Mouse (Mus musculus): ENCODE measurements at regions not wholly inside any gene's neighbourhood (a gene's known extent, or its start where the extent isn't known, plus 50 kb on each side); places are given as distances from the start of the nearest gene placed in this dataset.
"Not testable (repeated sequence)": the region's sequence is repeated elsewhere in the genome, so short reads cannot be mapped to it uniquely, and the experiment has no call there.

GRCm38 (mm10) chr5:109842186-109842978 is 80.8 kb upstream of the Gm15446 start:
- not testable (repeated sequence) for H3K27ac ChIP-seq; ATAC-seq; H3K36me3 ChIP-seq; H3K9me3 ChIP-seq (replicated peaks); H3K4me2 ChIP-seq; H3K27me3 ChIP-seq (replicated peaks); H3K9ac ChIP-seq; H3K4me3 ChIP-seq; H3K4me1 ChIP-seq
- 73% methylated on average over 7 of the region's 7 CpGs for WGBS (ENCODE audit: insufficient replicate concordance)

GRCm38 (mm10) chr5:109844236-109844635 is 79.0 kb upstream of the Gm15446 start:
- not testable (repeated sequence) for H3K27ac ChIP-seq; H3K9me3 ChIP-seq (replicated peaks); H3K27me3 ChIP-seq (replicated peaks); H3K36me3 ChIP-seq; H3K4me1 ChIP-seq; ATAC-seq
- Histone ChIP-seq H3K4me2 (peak overlapping the region; percentile 67), H3K4me3 (peak overlapping the region; percentile 57), H3K9ac (peak overlapping the region; percentile 65)
- WGBS (ENCODE audit: insufficient replicate concordance) = 72% methylated on average over 2 of the region's 2 CpGs

- H3K9ac ChIP-seq = peak overlapping the region; percentile 65
- H3K4me3 ChIP-seq = peak overlapping the region; percentile 57
- peak overlapping the region; percentile 67 for H3K4me2 ChIP-seq
- no peaks in the 10 kb centered on the region for H3K9me3 ChIP-seq (replicated peaks)
- H3K36me3 ChIP-seq = no peaks in the 10 kb centered on the region
- no peak overlapping the region for H3K27ac ChIP-seq
- H3K27me3 ChIP-seq (replicated peaks) = no peaks in the 10 kb centered on the region
- 0 out of 2 replicates have a peak, but pooled peaks cover 5% of the 10 kb centered on the region for H3K4me1 ChIP-seq
- WGBS (ENCODE audit: insufficient replicate concordance) = 2% methylated on average over 15 of the region's 15 CpGs
- peak; percentile 98 for ATAC-seq
Observed at GRCm38 (mm10) chr5:109844753-109845186, 78.4 kb upstream of the Gm15446 start.

- not testable (repeated sequence) for H3K27ac ChIP-seq; H3K4me3 ChIP-seq; H3K27me3 ChIP-seq (replicated peaks); ATAC-seq; H3K9ac ChIP-seq; H3K36me3 ChIP-seq; H3K4me2 ChIP-seq; H3K9me3 ChIP-seq (replicated peaks); H3K4me1 ChIP-seq
Observed at GRCm38 (mm10) chr5:109851225-109851624, 72.0 kb upstream of the Gm15446 start.

GRCm38 (mm10) chr5:109860402-109860801 is 62.8 kb upstream of the Gm15446 start:
- no peak overlapping the region for H3K4me2 ChIP-seq
- no peak overlapping the region for H3K9ac ChIP-seq
- no peaks in the 10 kb centered on the region for H3K9me3 ChIP-seq (replicated peaks)
- H3K4me1 ChIP-seq = no peaks in the 10 kb centered on the region
- H3K4me3 ChIP-seq = no peak overlapping the region
- no peak overlapping the region for H3K27ac ChIP-seq
- no peak for ATAC-seq
- no peaks in the 10 kb centered on the region for H3K36me3 ChIP-seq
- no peaks in the 10 kb centered on the region for H3K27me3 ChIP-seq (replicated peaks)
- 61% methylated on average over 4 of the region's 4 CpGs for WGBS (ENCODE audit: insufficient replicate concordance)

GRCm38 (mm10) chr5:109864517-109864916 is 58.7 kb upstream of the Gm15446 start:
- not testable (repeated sequence) for ATAC-seq, H3K4me3 ChIP-seq

GRCm38 (mm10) chr5:109865628-109866027 is 57.6 kb upstream of the Gm15446 start:
- WGBS (ENCODE audit: insufficient replicate concordance) = 65% methylated on average over 1 of the region's 1 CpGs
- Histone ChIP-seq H3K4me1 (peaks cover 8% of the 10 kb centered on the region), H3K27me3 (replicated peaks) (no peaks in the 10 kb centered on the region), H3K9ac (no peak overlapping the region), H3K4me2 (peak overlapping the region; percentile 75; the same call in 1 of the 2 replicates), H3K27ac (no peak overlapping the region), H3K9me3 (replicated peaks) (no peaks in the 10 kb centered on the region), H3K4me3 (no peak overlapping the region), H3K36me3 (no peaks in the 10 kb centered on the region)
- ATAC-seq = no peak

More at GRCm38 (mm10) chr5:109864517-109864916, 58.7 kb upstream of the Gm15446 start:
- not testable (repeated sequence) for H3K36me3 ChIP-seq; H3K27ac ChIP-seq; H3K4me2 ChIP-seq; H3K9ac ChIP-seq; H3K4me1 ChIP-seq; H3K9me3 ChIP-seq (replicated peaks); H3K27me3 ChIP-seq (replicated peaks)

- under 1% methylated on average over 22 of the region's 22 CpGs for WGBS (ENCODE audit: insufficient replicate concordance)
- Histone ChIP-seq H3K9ac (peak overlapping the region; percentile 76), H3K27ac (peak overlapping the region; percentile 64; the same call in 1 of the 2 replicates)
Observed at GRCm38 (mm10) chr5:109866337-109867126, 56.7 kb upstream of the Gm15446 start.

GRCm38 (mm10) chr5:109867221-109867620 is 56.0 kb upstream of the Gm15446 start:
- not testable (repeated sequence) for H3K9me3 ChIP-seq (replicated peaks); H3K27me3 ChIP-seq (replicated peaks); H3K36me3 ChIP-seq; H3K27ac ChIP-seq; H3K4me1 ChIP-seq; ATAC-seq
- H3K4me3 ChIP-seq = peak overlapping the region; percentile 76
- H3K9ac ChIP-seq = peak overlapping the region; percentile 76; the same call in 1 of the 2 replicates
- peak overlapping the region; percentile 75 for H3K4me2 ChIP-seq

More at GRCm38 (mm10) chr5:109866337-109867126, 56.7 kb upstream of the Gm15446 start:
- H3K4me3 ChIP-seq = peak overlapping the region; percentile 76
- H3K27me3 ChIP-seq (replicated peaks) = no peaks in the 10 kb centered on the region
- no peaks in the 10 kb centered on the region for H3K9me3 ChIP-seq (replicated peaks)
- no peaks in the 10 kb centered on the region for H3K36me3 ChIP-seq
- peak; percentile 100 for ATAC-seq
- peak overlapping the region; percentile 75 for H3K4me2 ChIP-seq
- H3K4me1 ChIP-seq = peaks cover 8% of the 10 kb centered on the region

Measured in liver, embryonic 12.5 days (tissue).